Comparison of ENCODE assay signal across 20 mouse cellular contexts in the genomic region with DNA sequence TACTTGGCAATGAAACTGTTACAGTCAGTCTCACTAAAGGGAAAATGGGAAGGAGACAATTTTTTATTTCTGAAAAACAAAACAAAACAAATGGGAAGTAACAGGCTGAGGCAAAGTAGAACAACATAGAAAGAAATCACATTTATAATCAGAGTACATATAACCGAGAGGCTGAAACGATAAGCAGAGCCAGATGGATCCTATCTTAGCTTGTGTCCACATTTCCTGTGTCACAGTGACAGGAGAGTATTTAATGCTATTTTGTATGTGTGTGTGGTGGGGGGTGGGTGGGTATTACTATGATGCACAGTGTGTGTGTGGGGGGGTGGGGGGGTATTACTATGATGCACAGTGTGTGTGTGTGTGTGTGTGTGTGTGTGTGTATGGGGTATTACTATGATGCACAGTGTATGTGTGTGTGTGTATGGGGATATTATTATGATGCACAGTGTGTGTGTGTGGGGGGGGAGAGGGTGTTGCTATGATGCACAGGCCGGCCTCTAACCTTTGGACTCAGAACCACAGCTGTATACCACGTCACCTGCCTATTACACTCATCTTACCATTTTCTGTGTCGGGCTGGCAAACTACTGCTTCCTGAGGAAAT. TPM values are rescaled to one million over a fixed set of nuclear protein-coding genes. Genes with fewer than 3 reads are reported as not detected.
A peak's percentile ranks its signal among the peaks of the same experiment; 100 is the strongest.
DNase-seq lines count a peak whose midpoint lies in the region; ATAC-seq and TF ChIP-seq lines count a peak whose summit lies in the region.
"Had no signal": no experiment of that assay in that cellular context is flagged by ENCODE, and none has a peak within 500 bp of the region (broad histone marks: within the 10 kb centered on the region; RNA-seq: fewer than 3 reads in every experiment).

No protein-coding gene starts in this region.

- WGBS in heart, embryonic 16.5 days = 80% methylated on average over 5 of the region's 5 CpGs
- WGBS in kidney, embryonic 14.5 days = 60% methylated on average over 5 of the region's 5 CpGs
- WGBS in midbrain, embryonic 14.5 days = 93% methylated on average over 5 of the region's 5 CpGs
- WGBS in midbrain, postnatal 0 days = 94% methylated on average over 5 of the region's 5 CpGs

- no peaks in the 10 kb centered on the region for H3K27me3 ChIP-seq in heart, embryonic 16.5 days (ENCODE audit: control insufficient read depth, insufficient read depth, low read length)
- H3K27me3 ChIP-seq in kidney, embryonic 14.5 days (ENCODE audit: control insufficient read depth, insufficient read depth, low read length) = no peaks in the 10 kb centered on the region
- no peaks in the 10 kb centered on the region for H3K27me3 ChIP-seq in midbrain, embryonic 14.5 days (ENCODE audit: control insufficient read depth, insufficient read depth, low read length)
- H3K27me3 ChIP-seq in midbrain, postnatal 0 days (ENCODE audit: insufficient read depth, low read length) = no peaks in the 10 kb centered on the region
- H3K27me3 ChIP-seq: forebrain, embryonic 12.5 days had no signal

- H3K27ac ChIP-seq in heart, embryonic 16.5 days (ENCODE audit: low read length) = no peak overlapping the region
- H3K27ac ChIP-seq in kidney, embryonic 14.5 days (ENCODE audit: low read depth, low read length) = no peak overlapping the region
- no peak overlapping the region for H3K27ac ChIP-seq in midbrain, embryonic 14.5 days (replicated peaks; ENCODE audit: low read depth, low read length)
- no peak overlapping the region for H3K27ac ChIP-seq in midbrain, postnatal 0 days (ENCODE audit: low read depth, low read length)
- H3K27ac ChIP-seq: forebrain, embryonic 12.5 days; heart, adult 2 months had no signal

- no peak for TF ChIP-seq CTCF in midbrain, postnatal 0 days (IDR thresholded peaks at IDR 0.05)

- DNase-seq in heart, adult 18-20 months = no peak
- DNase-seq in kidney, adult 11 months = no peak
- DNase-seq in midbrain, embryonic 14.5 days = no peak
- DNase-seq in midbrain, postnatal 0 days (ENCODE audit: low spot score) = no peak
- no peak for DNase-seq in layer of hippocampus, adult 9-10 months (ENCODE audit: low spot score)
- DNase-seq: adrenal gland, adult 2 months; cerebellum, adult 11 months; cerebellum, adult 9-11 months; gastrocnemius, postnatal 14 days; heart, adult 2 months; heart, postnatal 36 days; kidney, postnatal 14 days had no signal

- peaks cover 12% of the 10 kb centered on the region for H3K4me1 ChIP-seq in heart, embryonic 16.5 days (ENCODE audit: control insufficient read depth, insufficient read depth, low read length)
- H3K4me1 ChIP-seq in kidney, embryonic 14.5 days (ENCODE audit: control insufficient read depth, insufficient read depth, low read length) = no peaks in the 10 kb centered on the region
- no peaks in the 10 kb centered on the region for H3K4me1 ChIP-seq in midbrain, embryonic 14.5 days (ENCODE audit: control insufficient read depth, insufficient read depth, low read length)
- no peaks in the 10 kb centered on the region for H3K4me1 ChIP-seq in midbrain, postnatal 0 days (ENCODE audit: insufficient read depth, low read length)
- H3K4me1 ChIP-seq: forebrain, embryonic 12.5 days had no signal

- ATAC-seq in heart, embryonic 16.5 days (replicated peaks; ENCODE audit: extremely low read depth, insufficient read depth, low FRiP score) = 0 out of 2 replicates have a peak, but pooled peaks have one; percentile 26
- peak; percentile 69 for ATAC-seq in kidney, embryonic 14.5 days (ENCODE audit: low FRiP score, low TSS enrichment)
- ATAC-seq in midbrain, embryonic 14.5 days (ENCODE audit: low FRiP score, low TSS enrichment) = peak; percentile 46; the same call in 1 of the 2 replicates
- ATAC-seq in midbrain, postnatal 0 days (ENCODE audit: low FRiP score) = no peak
- ATAC-seq: lung, postnatal 0 days had no signal

- no peak overlapping the region for H3K9ac ChIP-seq in heart, embryonic 16.5 days (ENCODE audit: low read length)
- no peak overlapping the region for H3K9ac ChIP-seq in kidney, embryonic 14.5 days (ENCODE audit: low read depth, low read length)
- H3K9ac ChIP-seq in midbrain, embryonic 14.5 days (replicated peaks; ENCODE audit: low read length) = no peak overlapping the region
- no peak overlapping the region for H3K9ac ChIP-seq in midbrain, postnatal 0 days (replicated peaks; ENCODE audit: low read length, poor library complexity, severe bottlenecking)
- H3K9ac ChIP-seq: forebrain, embryonic 12.5 days had no signal

- H3K9me3 ChIP-seq in heart, embryonic 16.5 days (replicated peaks; ENCODE audit: control insufficient read depth, low read length) = no peaks in the 10 kb centered on the region
- no peaks in the 10 kb centered on the region for H3K9me3 ChIP-seq in kidney, embryonic 14.5 days (ENCODE audit: control insufficient read depth, low read length)
- H3K9me3 ChIP-seq in midbrain, embryonic 14.5 days (ENCODE audit: control insufficient read depth, low read length) = no peaks in the 10 kb centered on the region
- no peaks in the 10 kb centered on the region for H3K9me3 ChIP-seq in midbrain, postnatal 0 days (ENCODE audit: low read length)
- H3K9me3 ChIP-seq: forebrain, embryonic 12.5 days had no signal

- no peak overlapping the region for H3K4me2 ChIP-seq in heart, embryonic 16.5 days (ENCODE audit: low read depth, low read length)
- no peak overlapping the region for H3K4me2 ChIP-seq in kidney, embryonic 14.5 days (replicated peaks; ENCODE audit: low read depth, low read length)
- H3K4me2 ChIP-seq in midbrain, embryonic 14.5 days (ENCODE audit: low read length) = no peak overlapping the region
- H3K4me2 ChIP-seq in midbrain, postnatal 0 days (ENCODE audit: low read depth, low read length, poor library complexity, severe bottlenecking) = no peak overlapping the region
- H3K4me2 ChIP-seq: forebrain, embryonic 12.5 days had no signal

- 0 out of 2 replicates have a peak, but pooled peaks cover 2% of the 10 kb centered on the region for H3K36me3 ChIP-seq in heart, embryonic 16.5 days (ENCODE audit: control insufficient read depth, insufficient read depth)
- no peaks in the 10 kb centered on the region for H3K36me3 ChIP-seq in kidney, embryonic 14.5 days (ENCODE audit: control insufficient read depth, insufficient read depth, low read length)
- H3K36me3 ChIP-seq in midbrain, embryonic 14.5 days (ENCODE audit: control insufficient read depth, insufficient read depth, low read length) = no peaks in the 10 kb centered on the region
- no peaks in the 10 kb centered on the region for H3K36me3 ChIP-seq in midbrain, postnatal 0 days (ENCODE audit: insufficient read depth, low read length)
- H3K36me3 ChIP-seq: forebrain, embryonic 12.5 days had no signal

- H3K4me3 ChIP-seq in heart, embryonic 16.5 days (ENCODE audit: low read length) = no peak overlapping the region
- H3K4me3 ChIP-seq in kidney, embryonic 14.5 days (ENCODE audit: low read length) = no peak overlapping the region
- no peak overlapping the region for H3K4me3 ChIP-seq in midbrain, embryonic 14.5 days (replicated peaks; ENCODE audit: low read depth, low read length)
- no peak overlapping the region for H3K4me3 ChIP-seq in midbrain, postnatal 0 days (ENCODE audit: low read depth, low read length)
- H3K4me3 ChIP-seq: forebrain, embryonic 12.5 days; heart, adult 2 months had no signal

RNA-seq across cellular contexts. Expression of a gene that starts 36.6 kb away (rescaled TPM):
- polyA plus RNA-seq in heart, embryonic 16.5 days (2015; fragmentation: Nextera tagmentation; extraction: Ambion mirVana) = 89.1 and 93.3 TPM in 2 replicates
- 1 to 10 TPM; 4.8 to 7.0 TPM for total RNA-seq in heart, adult 18-20 months (2021)
- 13.0 and 18.9 TPM in 2 replicates for polyA plus RNA-seq in kidney, embryonic 14.5 days (2014; fragmentation: Nextera tagmentation; extraction: Ambion mirVana)
- 87.1 and 103 TPM in 2 replicates for polyA plus RNA-seq in midbrain, embryonic 14.5 days (2014; fragmentation: Nextera tagmentation; extraction: Ambion mirVana)
- 225 and 247 TPM in 2 replicates for total RNA-seq in midbrain, postnatal 0 days (2014; rRNA removed)
- polyA plus RNA-seq in midbrain, postnatal 0 days (2015; fragmentation: Nextera tagmentation; extraction: Ambion mirVana) = 158 and 161 TPM in 2 replicates
- total RNA-seq: common myeloid progenitor, adult 5-6 weeks; MEL had no signal
- polyA plus RNA-seq: C2C12; liver, adult 2 months had no signal
